In the genomic region with DNA sequence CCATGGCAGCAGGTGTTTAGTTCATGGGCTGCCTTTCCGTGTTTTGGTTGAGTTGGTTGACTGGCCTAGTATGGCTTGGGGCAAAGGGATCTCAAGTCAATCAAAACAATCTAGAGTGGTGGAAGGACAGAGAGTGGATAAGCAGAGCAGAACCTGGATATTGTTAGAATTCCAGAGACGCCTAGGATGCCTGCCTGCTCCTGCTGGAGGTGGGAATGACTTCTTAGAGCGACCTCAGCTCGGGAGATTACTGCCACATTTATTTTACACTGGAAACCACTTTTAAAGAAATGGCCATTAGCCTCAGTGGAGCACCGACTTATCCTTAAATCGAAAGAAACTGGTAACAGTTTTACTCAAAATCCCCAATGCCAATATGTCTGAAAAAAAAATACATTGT, we compare ENCODE assay signal across 17 mouse cellular contexts.
DNase-seq lines count a peak whose midpoint lies in the region; ATAC-seq and TF ChIP-seq lines count a peak whose summit lies in the region.
"Had no signal": no experiment of that assay in that cellular context is flagged by ENCODE, and none has a peak within 500 bp of the region (broad histone marks: within the 10 kb centered on the region; RNA-seq: fewer than 3 reads in every experiment).

No protein-coding gene starts in this region.

- H3K4me2 ChIP-seq in midbrain, postnatal 0 days (ENCODE audit: low read depth, low read length, poor library complexity, severe bottlenecking), result no peak overlapping the region
- H3K4me2 ChIP-seq in forebrain, embryonic 13.5 days, result no peak overlapping the region
- H3K4me2 ChIP-seq in hindbrain, embryonic 14.5 days (replicated peaks), result no peak overlapping the region
- H3K4me2 ChIP-seq in midbrain, embryonic 16.5 days (ENCODE audit: low read length), result no peak overlapping the region
- H3K4me2 ChIP-seq in kidney, embryonic 15.5 days, result no peak overlapping the region
- H3K4me2 ChIP-seq: heart, embryonic 13.5 days had no signal

- no peak for ATAC-seq in midbrain, postnatal 0 days (ENCODE audit: low FRiP score)
- ATAC-seq in forebrain, embryonic 13.5 days, result no peak
- ATAC-seq in hindbrain, embryonic 14.5 days (ENCODE audit: low FRiP score), result 0 out of 2 replicates have a peak, but pooled peaks have one; percentile 3
- no peak for ATAC-seq in midbrain, embryonic 16.5 days
- ATAC-seq in kidney, embryonic 15.5 days (replicated peaks; ENCODE audit: low FRiP score), result no peak

- TF ChIP-seq CTCF in midbrain, postnatal 0 days (IDR thresholded peaks at IDR 0.05), result no peak

- no peaks in the 10 kb centered on the region for H3K9me3 ChIP-seq in midbrain, embryonic 10.5 days (replicated peaks)
- no peaks in the 10 kb centered on the region for H3K9me3 ChIP-seq in midbrain, postnatal 0 days (ENCODE audit: low read length)
- H3K9me3 ChIP-seq in forebrain, embryonic 13.5 days (replicated peaks), result no peaks in the 10 kb centered on the region
- H3K9me3 ChIP-seq in hindbrain, embryonic 14.5 days (ENCODE audit: control insufficient read depth, low read length), result 0 out of 2 replicates have a peak, but pooled peaks cover 4% of the 10 kb centered on the region
- no peaks in the 10 kb centered on the region for H3K9me3 ChIP-seq in midbrain, embryonic 16.5 days (replicated peaks; ENCODE audit: control insufficient read depth, low read length, poor library complexity, severe bottlenecking)
- no peaks in the 10 kb centered on the region for H3K9me3 ChIP-seq in kidney, embryonic 15.5 days (replicated peaks)
- H3K9me3 ChIP-seq: embryonic facial prominence, embryonic 13.5 days; heart, embryonic 13.5 days had no signal

- no peaks in the 10 kb centered on the region for H3K36me3 ChIP-seq in midbrain, embryonic 10.5 days
- no peaks in the 10 kb centered on the region for H3K36me3 ChIP-seq in midbrain, postnatal 0 days (ENCODE audit: insufficient read depth, low read length)
- H3K36me3 ChIP-seq in forebrain, embryonic 13.5 days (ENCODE audit: poor library complexity, severe bottlenecking), result no peaks in the 10 kb centered on the region
- no peaks in the 10 kb centered on the region for H3K36me3 ChIP-seq in hindbrain, embryonic 14.5 days (replicated peaks; ENCODE audit: control insufficient read depth, insufficient read depth)
- H3K36me3 ChIP-seq in midbrain, embryonic 16.5 days (ENCODE audit: control insufficient read depth, insufficient read depth, low read length), result no peaks in the 10 kb centered on the region
- H3K36me3 ChIP-seq in kidney, embryonic 15.5 days, result no peaks in the 10 kb centered on the region
- H3K36me3 ChIP-seq: embryonic facial prominence, embryonic 13.5 days; heart, embryonic 13.5 days had no signal

- no peak overlapping the region for H3K4me3 ChIP-seq in midbrain, embryonic 10.5 days
- H3K4me3 ChIP-seq in midbrain, postnatal 0 days (ENCODE audit: low read depth, low read length), result no peak overlapping the region
- no peak overlapping the region for H3K4me3 ChIP-seq in forebrain, embryonic 13.5 days
- no peak overlapping the region for H3K4me3 ChIP-seq in hindbrain, embryonic 14.5 days (replicated peaks; ENCODE audit: low read length)
- no peak overlapping the region for H3K4me3 ChIP-seq in midbrain, embryonic 16.5 days (ENCODE audit: low read depth, low read length)
- no peak overlapping the region for H3K4me3 ChIP-seq in kidney, embryonic 15.5 days (replicated peaks)
- H3K4me3 ChIP-seq: embryonic facial prominence, embryonic 13.5 days; heart, embryonic 13.5 days had no signal

- peaks cover 45% of the 10 kb centered on the region for H3K4me1 ChIP-seq in midbrain, embryonic 10.5 days
- H3K4me1 ChIP-seq in midbrain, postnatal 0 days (ENCODE audit: insufficient read depth, low read length), result peaks cover 5% of the 10 kb centered on the region; the same call in 1 of the 2 replicates
- H3K4me1 ChIP-seq in forebrain, embryonic 13.5 days, result peaks cover 25% of the 10 kb centered on the region
- peaks cover 10% of the 10 kb centered on the region for H3K4me1 ChIP-seq in hindbrain, embryonic 14.5 days (replicated peaks; ENCODE audit: control insufficient read depth, insufficient read depth, low read length)
- peaks cover 4% of the 10 kb centered on the region; the same call in 1 of the 2 replicates for H3K4me1 ChIP-seq in midbrain, embryonic 16.5 days (ENCODE audit: control insufficient read depth, insufficient read depth, low read length)
- peaks cover 10% of the 10 kb centered on the region for H3K4me1 ChIP-seq in kidney, embryonic 15.5 days
- H3K4me1 ChIP-seq: heart, embryonic 13.5 days had no signal

- H3K27ac ChIP-seq in midbrain, embryonic 10.5 days (replicated peaks), result peak overlapping the region; percentile 89
- no peak overlapping the region for H3K27ac ChIP-seq in midbrain, postnatal 0 days (ENCODE audit: low read depth, low read length)
- peak overlapping the region; percentile 94 for H3K27ac ChIP-seq in forebrain, embryonic 13.5 days
- peak overlapping the region; percentile 82 for H3K27ac ChIP-seq in hindbrain, embryonic 14.5 days
- H3K27ac ChIP-seq in midbrain, embryonic 16.5 days (ENCODE audit: low read length), result peak overlapping the region; percentile 62; the same call in 1 of the 2 replicates
- no peak overlapping the region for H3K27ac ChIP-seq in kidney, embryonic 15.5 days
- H3K27ac ChIP-seq: embryonic facial prominence, embryonic 13.5 days; heart, embryonic 13.5 days had no signal

- WGBS in midbrain, embryonic 10.5 days, result 49% methylated on average over 6 of the region's 6 CpGs
- 39% methylated on average over 6 of the region's 6 CpGs for WGBS in midbrain, postnatal 0 days
- WGBS in forebrain, embryonic 13.5 days, result 53% methylated on average over 6 of the region's 6 CpGs
- 40% methylated on average over 6 of the region's 6 CpGs for WGBS in hindbrain, embryonic 14.5 days
- WGBS in midbrain, embryonic 16.5 days, result 23% methylated on average over 6 of the region's 6 CpGs
- 61% methylated on average over 6 of the region's 6 CpGs for WGBS in kidney, embryonic 15.5 days

- H3K27me3 ChIP-seq in midbrain, embryonic 10.5 days (ENCODE audit: low read depth, poor library complexity, severe bottlenecking), result no peaks in the 10 kb centered on the region
- no peaks in the 10 kb centered on the region for H3K27me3 ChIP-seq in midbrain, postnatal 0 days (ENCODE audit: insufficient read depth, low read length)
- H3K27me3 ChIP-seq in forebrain, embryonic 13.5 days, result no peaks in the 10 kb centered on the region
- no peaks in the 10 kb centered on the region for H3K27me3 ChIP-seq in hindbrain, embryonic 14.5 days (ENCODE audit: control insufficient read depth, insufficient read depth, low read length)
- no peaks in the 10 kb centered on the region for H3K27me3 ChIP-seq in midbrain, embryonic 16.5 days (ENCODE audit: control insufficient read depth, insufficient read depth, low read depth, low read length)
- no peaks in the 10 kb centered on the region for H3K27me3 ChIP-seq in kidney, embryonic 15.5 days
- H3K27me3 ChIP-seq: embryonic facial prominence, embryonic 13.5 days; heart, embryonic 13.5 days had no signal

- DNase-seq in midbrain, embryonic 10.5 days (ENCODE audit: low spot score), result peak; percentile 27
- DNase-seq in midbrain, postnatal 0 days (ENCODE audit: low spot score), result no peak
- DNase-seq in hindbrain, embryonic 14.5 days (ENCODE audit: low spot score), result no peak
- DNase-seq in heart, adult 9 months (ENCODE audit: low spot score in 2 of 2), result no peak
- no peak for DNase-seq in right cerebral cortex, postnatal 4 days
- DNase-seq: adrenal gland, postnatal 10 days; cerebellum, postnatal 36 days; kidney, adult 8-10 months; liver; lung, adult 18-20 months; lung, postnatal 36 days; thymus, adult 18-20 months had no signal

- no peak overlapping the region for H3K9ac ChIP-seq in midbrain, postnatal 0 days (replicated peaks; ENCODE audit: low read length, poor library complexity, severe bottlenecking)
- no peak overlapping the region for H3K9ac ChIP-seq in forebrain, embryonic 13.5 days
- H3K9ac ChIP-seq in hindbrain, embryonic 14.5 days, result no peak overlapping the region
- no peak overlapping the region for H3K9ac ChIP-seq in midbrain, embryonic 16.5 days (ENCODE audit: low read depth, low read length)
- no peak overlapping the region for H3K9ac ChIP-seq in kidney, embryonic 15.5 days
- H3K9ac ChIP-seq: embryonic facial prominence, embryonic 13.5 days; heart, embryonic 13.5 days had no signal

Comparison
In these comparisons a context has a peak if more than half of its experiments do, and no peak if none do; other contexts are left out.
1. H3K27ac ChIP-seq: peak in midbrain, embryonic 10.5 days (single experiment), forebrain, embryonic 13.5 days (single experiment), hindbrain, embryonic 14.5 days (single experiment) and midbrain, embryonic 16.5 days (single experiment); none in midbrain, postnatal 0 days (single experiment) and kidney, embryonic 15.5 days (single experiment).